Mouse (Mus musculus) hindbrain, embryonic 14.5 days (tissue): ENCODE results near the gene Triap1. TPM values are rescaled to one million over a fixed set of nuclear protein-coding genes. Genes with fewer than 3 reads are reported as not detected.

ENCODE experiments used
- ATAC-seq: fragments of 200-750 bp; cut with Nextera tagmentation; 2 replicates; pipeline ENCODE4 v1.8.0; 2017; ENCODE audit warnings: moderate number of reproducible peaks, mild to moderate bottlenecking, moderate TSS enrichment, moderate library complexity; ENCODE audit not compliant: low FRiP score
- DNase-seq: peaks from one replicate; pipeline ENCODE4 v3.0.0-alpha.2; 2015; ENCODE audit warnings: low spot score
- H3K27ac ChIP-seq: fragments of 300-500 bp; sonication (generic); 2 replicates; pipeline ENCODE4 v1.5.1; 2014; ENCODE audit warnings: mild to moderate bottlenecking, moderate library complexity
- H3K27me3 ChIP-seq: fragments of 300-500 bp; sonication (generic); 2 replicates; pipeline ENCODE4 v1.6.1; 2014; ENCODE audit warnings: mild to moderate bottlenecking, low read length, mixed read lengths; ENCODE audit not compliant: control insufficient read depth, insufficient read depth
- H3K36me3 ChIP-seq: fragments of 300-500 bp; sonication (generic); replicated peaks from 2 replicates; pipeline ENCODE4 v1.6.1; 2014; ENCODE audit not compliant: control insufficient read depth, insufficient read depth
- H3K4me1 ChIP-seq: fragments of 300-500 bp; sonication (generic); replicated peaks from 2 replicates; pipeline ENCODE4 v1.6.1; 2014; ENCODE audit warnings: antibody characterized with exemption, low read length, mixed read lengths; ENCODE audit not compliant: control insufficient read depth, insufficient read depth
- H3K4me2 ChIP-seq: fragments of 300-500 bp; sonication (generic); replicated peaks from 2 replicates; pipeline ENCODE4 v1.6.1; 2014; ENCODE audit warnings: mild to moderate bottlenecking, moderate library complexity
- H3K4me3 ChIP-seq: fragments of 300-500 bp; sonication (generic); replicated peaks from 2 replicates; pipeline ENCODE4 v1.5.1; 2014; ENCODE audit warnings: mild to moderate bottlenecking, low read length
- H3K9ac ChIP-seq: fragments of 300-500 bp; sonication (generic); 2 replicates; pipeline ENCODE4 v1.6.1; 2014
- H3K9me3 ChIP-seq: fragments of 300-500 bp; sonication (generic); 2 replicates; pipeline ENCODE4 v1.6.1; 2016; ENCODE audit warnings: low read length; ENCODE audit not compliant: control insufficient read depth
- WGBS: fragments of 180-500 bp; shearing (Covaris S2); extraction: QIAGEN DNeasy Blood & Tissue Kit; methylation state at CpG from one replicate; pipeline ENCODE4 v1.1.7; 2014; 5-methylcytosine and 5-hydroxymethylcytosine counted together
- polyA plus RNA-seq: library from polyadenylated mRNA; unstranded; fragments of >200 nt; fragmentation: Nextera tagmentation; extraction: Ambion mirVana; gene quantifications from 2 replicates; pipeline ENCODE4 v1.2.1, GENCODE M21; 2014

Gene Triap1
- polyA plus RNA-seq, 1 experiment from 2014 or later, result 50.1 TPM

DNA sequence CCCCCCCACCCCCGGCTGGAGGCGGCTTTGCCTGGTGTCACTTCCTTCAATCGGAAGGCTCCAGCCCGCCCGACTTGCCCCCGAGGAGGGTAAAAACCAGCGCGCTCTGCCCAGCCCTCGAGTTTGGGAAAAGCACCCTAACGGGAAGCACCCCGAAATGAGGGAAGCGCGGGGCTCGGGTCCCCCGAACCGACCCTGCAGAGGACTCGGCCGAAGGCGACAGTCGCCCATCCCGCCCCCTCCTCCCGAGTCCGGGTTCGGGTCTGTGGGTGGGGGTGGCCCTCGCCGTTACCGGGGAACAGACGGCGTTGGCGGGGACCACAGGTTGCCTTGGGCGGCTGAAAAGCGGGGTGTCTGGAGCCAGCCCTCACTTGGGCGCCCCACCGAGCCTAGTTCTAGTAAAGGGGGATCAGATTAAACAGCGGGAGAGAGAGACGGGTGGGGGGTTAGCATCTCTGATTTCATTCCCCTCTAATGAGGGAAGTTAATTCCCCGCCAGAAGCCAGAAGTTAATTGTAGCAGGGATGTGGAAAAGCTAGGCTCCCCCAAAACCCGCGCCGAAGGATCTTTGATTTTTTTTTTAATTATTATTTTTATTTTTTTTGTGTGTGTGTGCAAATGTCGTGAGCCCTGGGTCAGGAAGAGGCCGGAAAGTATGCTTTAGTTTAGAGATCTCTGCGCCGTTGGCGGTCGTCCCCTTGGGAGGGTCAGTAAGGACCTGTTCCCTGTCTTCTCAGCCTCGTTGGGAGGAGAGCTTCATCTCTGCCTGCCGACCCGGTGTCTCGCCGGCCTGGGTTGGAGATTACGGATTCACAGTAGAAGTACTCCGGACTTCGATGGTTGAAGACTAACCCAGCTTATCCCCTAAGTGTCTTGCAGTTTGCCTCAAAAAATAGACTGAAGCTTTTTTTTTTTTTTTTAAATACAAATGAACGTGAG lies 13.1 kb upstream of the Triap1 start:
- Histone ChIP-seq H3K9ac (peak overlapping the region; percentile 91), H3K4me3 (peak overlapping the region; percentile 94), H3K36me3 (peaks cover 35% of the 10 kb centered on the region), H3K9me3 (no peaks in the 10 kb centered on the region), H3K4me2 (peak overlapping the region; percentile 92), H3K4me1 (peaks cover 27% of the 10 kb centered on the region), H3K27me3 (no peaks in the 10 kb centered on the region), H3K27ac (peak overlapping the region; percentile 88)
- WGBS, result under 1% methylated on average over 53 of the region's 55 CpGs
- DNase-seq (no peak), ATAC-seq (peak; percentile 18; the same call in 1 of the 2 replicates)

DNA sequence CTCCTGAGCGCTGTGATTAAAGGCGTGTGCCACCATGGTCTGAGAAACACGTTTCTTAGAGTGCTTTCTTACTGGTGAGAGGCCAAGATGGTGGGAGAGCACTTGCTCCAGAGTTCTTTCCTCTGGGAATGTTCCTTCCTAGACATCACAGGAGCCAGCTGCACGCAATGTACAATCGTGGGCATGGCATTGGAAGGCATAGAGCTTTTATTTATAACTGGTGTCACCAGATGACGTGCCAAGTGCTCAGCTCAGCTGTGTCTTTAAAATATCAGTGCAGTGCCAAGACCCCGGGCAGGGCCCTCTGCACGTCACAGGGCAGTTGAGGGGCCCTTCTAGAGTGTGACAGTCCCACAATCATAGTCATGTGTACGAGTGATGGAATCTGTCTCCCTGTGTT lies 10.1 kb upstream of the Triap1 start:
- H3K4me1 ChIP-seq, result peaks cover 24% of the 10 kb centered on the region
- 88% methylated on average over 9 of the region's 9 CpGs for WGBS
- no peak overlapping the region for H3K4me2 ChIP-seq
- H3K4me3 ChIP-seq, result no peak overlapping the region
- DNase-seq (no peak), ATAC-seq (no peak)
- H3K9ac ChIP-seq, result no peak overlapping the region
- H3K36me3 ChIP-seq, result peaks cover 66% of the 10 kb centered on the region
- H3K27ac ChIP-seq, result no peak overlapping the region
- H3K9me3 ChIP-seq, result no peaks in the 10 kb centered on the region
- H3K27me3 ChIP-seq, result no peaks in the 10 kb centered on the region

DNA sequence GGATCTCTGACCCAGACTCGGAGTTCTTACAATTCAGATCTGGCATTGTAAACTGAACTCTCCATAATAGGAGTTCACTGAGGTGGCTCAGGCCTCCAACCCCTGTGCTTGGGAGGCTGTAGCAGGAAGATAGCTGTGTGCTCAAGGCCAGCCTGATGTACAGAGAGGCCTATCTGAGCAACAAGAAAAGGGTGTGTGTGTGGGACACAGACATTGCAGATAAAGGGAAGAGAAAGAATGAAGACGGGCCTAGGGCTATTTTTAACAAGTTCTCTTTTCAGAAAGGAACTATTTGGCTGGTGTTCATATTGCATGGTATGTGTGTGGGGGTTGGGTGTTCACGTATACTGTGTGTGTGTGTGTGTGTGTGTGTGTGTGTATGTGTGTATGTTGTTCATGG lies 7.4 kb upstream of the Triap1 start:
- Histone ChIP-seq H3K36me3 (peaks cover 66% of the 10 kb centered on the region), H3K27ac (no peak overlapping the region), H3K4me2 (no peak overlapping the region), H3K27me3 (no peaks in the 10 kb centered on the region), H3K4me3 (no peak overlapping the region), H3K9me3 (no peaks in the 10 kb centered on the region), H3K9ac (no peak overlapping the region), H3K4me1 (peaks cover 15% of the 10 kb centered on the region)
- WGBS, result 86% methylated on average over 3 of the region's 3 CpGs
- DNase-seq (no peak), ATAC-seq (no peak)

DNA sequence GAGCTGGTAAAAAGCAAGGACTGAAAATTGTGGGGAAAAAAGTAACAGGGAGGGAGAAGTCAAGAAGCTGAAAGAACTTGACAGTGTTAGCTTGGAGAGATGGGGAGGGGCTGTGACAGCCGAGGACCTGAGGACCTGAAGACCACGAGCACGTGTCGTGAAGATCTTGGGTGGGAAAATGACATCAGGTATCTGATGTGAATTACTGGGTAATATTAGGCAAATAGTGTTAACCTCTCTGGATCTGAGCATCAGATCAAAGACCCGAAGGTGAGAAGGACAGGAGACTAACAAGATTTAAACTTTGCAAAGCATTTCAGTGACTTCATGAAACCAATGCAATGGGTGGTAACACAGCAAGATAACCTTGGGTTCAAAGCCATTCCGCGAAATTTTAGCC lies 1.0 kb upstream of the Triap1 start:
- no peak for DNase-seq
- 31% methylated on average over 7 of the region's 7 CpGs for WGBS

DNA sequence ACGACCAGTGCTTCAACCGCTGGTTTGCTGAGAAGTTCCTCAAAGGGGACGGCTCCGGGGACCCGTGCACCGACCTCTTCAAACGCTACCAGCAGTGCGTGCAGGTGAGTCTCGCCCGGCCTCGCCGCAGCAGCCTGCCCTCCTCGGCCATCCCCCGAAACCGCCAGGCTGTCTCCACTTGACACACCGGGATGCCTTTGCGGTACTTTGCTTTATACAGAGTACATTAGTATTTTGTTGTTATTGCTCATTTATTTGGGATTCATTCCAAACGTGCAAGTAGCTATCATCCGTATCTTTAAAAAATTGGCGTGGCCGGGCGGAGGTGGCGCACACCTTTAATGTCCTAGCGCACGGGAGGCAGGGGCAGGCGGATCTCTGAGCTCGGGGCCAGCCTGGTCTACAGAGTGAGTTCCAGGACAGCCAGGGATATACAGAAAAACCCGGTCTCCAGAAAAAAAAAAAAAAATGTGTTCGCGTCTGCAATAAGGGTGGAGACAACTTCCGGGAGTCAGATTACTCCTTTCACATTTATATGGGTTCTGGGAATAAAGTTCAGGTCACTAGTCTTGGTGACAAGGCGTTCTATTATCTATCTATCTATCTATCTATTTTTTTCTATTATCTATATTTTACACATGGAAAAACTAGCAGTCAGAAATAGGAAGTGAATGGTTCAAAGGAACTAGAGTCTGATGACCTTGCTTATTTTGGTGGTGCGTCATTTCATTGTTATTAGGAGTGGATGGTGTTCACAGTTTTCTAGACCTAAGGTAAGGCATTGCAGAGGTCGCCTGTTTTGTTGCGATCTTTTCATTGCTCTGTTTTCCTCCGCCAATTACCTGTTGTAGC lies 515 bp downstream of the Triap1 start:
- Histone ChIP-seq H3K27me3 (no peaks in the 10 kb centered on the region), H3K9ac (peak overlapping the region; percentile 82), H3K4me3 (peak overlapping the region; percentile 62), H3K27ac (peak overlapping the region; percentile 90), H3K4me1 (peaks cover 18% of the 10 kb centered on the region), H3K4me2 (peak overlapping the region; percentile 62), H3K36me3 (peaks cover 45% of the 10 kb centered on the region), H3K9me3 (no peaks in the 10 kb centered on the region)
- DNase-seq (no peak), ATAC-seq (peak; percentile 61)
- 13% methylated on average over 36 of the region's 36 CpGs for WGBS

More for the DNA sequence above, 1.0 kb upstream of the Triap1 start:
- H3K36me3 ChIP-seq, result peaks cover 39% of the 10 kb centered on the region
- H3K4me2 ChIP-seq, result peak overlapping the region; percentile 62
- peak overlapping the region; percentile 82 for H3K9ac ChIP-seq
- ATAC-seq, result no peak
- H3K4me3 ChIP-seq, result peak overlapping the region; percentile 62
- peaks cover 18% of the 10 kb centered on the region for H3K4me1 ChIP-seq
- H3K27ac ChIP-seq, result no peak overlapping the region
- H3K9me3 ChIP-seq, result no peaks in the 10 kb centered on the region
- H3K27me3 ChIP-seq, result no peaks in the 10 kb centered on the region

DNA sequence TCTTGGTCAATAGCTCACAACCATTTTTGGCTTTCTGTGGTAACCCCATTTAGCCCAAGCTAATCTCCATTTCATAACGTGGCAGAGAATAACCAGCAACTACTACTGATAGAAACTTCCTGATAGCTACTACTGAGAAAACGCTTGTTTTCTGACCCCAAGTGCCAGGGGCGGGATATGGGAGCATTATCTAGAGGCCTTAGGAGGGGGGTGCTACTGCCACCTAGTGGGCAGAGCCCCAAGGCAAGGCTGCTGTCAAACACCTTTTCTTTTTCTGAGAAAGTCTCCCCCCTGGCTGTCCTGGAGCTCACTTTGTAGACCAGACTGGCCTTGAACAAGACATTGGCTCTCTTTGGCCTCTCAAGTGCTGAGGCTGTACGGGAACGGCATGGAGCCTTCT lies 6.5 kb downstream of the Triap1 start:
- H3K4me1 ChIP-seq, result peaks cover 18% of the 10 kb centered on the region
- peak overlapping the region; percentile 84 for H3K4me2 ChIP-seq
- ATAC-seq (no peak), DNase-seq (peak; percentile 82)
- no peaks in the 10 kb centered on the region for H3K9me3 ChIP-seq
- peak overlapping the region; percentile 73 for H3K4me3 ChIP-seq
- WGBS, result 4% methylated on average over 5 of the region's 5 CpGs
- peak overlapping the region; percentile 76; the same call in 1 of the 2 replicates for H3K9ac ChIP-seq
- no peak overlapping the region for H3K27ac ChIP-seq
- peaks cover 41% of the 10 kb centered on the region for H3K36me3 ChIP-seq
- no peaks in the 10 kb centered on the region for H3K27me3 ChIP-seq

DNA sequence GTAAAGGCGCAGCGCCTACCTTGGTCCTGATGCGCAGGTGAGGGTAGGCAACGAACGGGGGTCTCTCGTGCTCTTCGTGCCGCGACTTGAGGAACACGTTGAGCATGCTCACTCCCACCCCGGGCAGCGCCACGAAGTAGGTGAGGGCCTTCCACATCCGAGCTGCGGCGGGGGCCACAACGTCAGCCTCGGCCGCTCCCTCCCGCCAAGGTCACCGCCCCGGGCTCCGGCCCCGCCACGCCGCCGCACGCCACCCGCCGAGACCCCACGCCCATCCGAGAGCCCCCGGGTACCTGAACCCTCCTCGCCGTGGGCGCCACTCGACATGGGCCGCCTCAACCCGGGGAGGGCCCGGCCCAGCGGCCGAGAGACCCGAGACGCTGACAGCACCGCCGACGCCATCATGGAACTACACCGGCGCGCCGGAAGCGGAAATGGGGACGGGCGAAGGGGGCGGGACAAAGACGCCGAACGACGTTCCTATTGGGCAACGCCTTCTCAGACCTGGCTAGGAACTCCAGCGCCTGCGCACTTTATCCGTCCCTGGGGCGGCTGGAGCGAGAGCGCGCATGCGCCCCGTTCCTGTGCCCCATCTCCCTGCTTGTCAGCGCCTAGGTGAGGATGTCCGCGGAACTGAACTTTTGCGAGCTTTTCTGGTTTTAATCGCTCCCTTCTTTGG lies 7.7 kb downstream of the Triap1 start, which contains the start of gene Cox6a1:
Gene Cox6a1, minus strand, starts transcription at position 436 of the 679 bp plus-strand sequence.
- H3K9me3 ChIP-seq, result no peaks in the 10 kb centered on the region
- WGBS, result under 1% methylated on average over 71 of the region's 74 CpGs

DNA sequence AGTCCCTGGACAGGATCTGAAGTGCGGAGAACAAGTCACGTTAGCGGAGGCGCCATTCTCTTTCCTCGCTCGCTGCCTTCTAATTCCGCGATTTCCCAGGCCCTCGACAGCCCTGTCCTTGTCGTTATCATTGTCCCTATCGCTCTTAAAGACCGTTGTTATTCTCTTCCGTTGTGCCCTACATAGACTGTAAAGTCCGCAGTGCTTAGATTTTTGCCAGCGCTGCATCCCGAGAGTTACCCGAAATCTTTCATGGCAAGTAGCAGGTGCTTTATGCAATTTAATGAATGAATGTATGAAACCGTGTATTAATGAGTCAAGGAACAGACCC lies 8.2 kb downstream of the Triap1 start:
- H3K4me1 ChIP-seq, result peaks cover 18% of the 10 kb centered on the region
- peak; percentile 25; the same call in 1 of the 2 replicates for ATAC-seq
- no peak for DNase-seq
- H3K27ac ChIP-seq, result peak overlapping the region; percentile 82
- H3K4me3 ChIP-seq, result peak overlapping the region; percentile 73
- no peaks in the 10 kb centered on the region for H3K9me3 ChIP-seq
- H3K4me2 ChIP-seq, result peak overlapping the region; percentile 84
- WGBS, result 1% methylated on average over 18 of the region's 18 CpGs
- H3K9ac ChIP-seq, result peak overlapping the region; percentile 68
- H3K27me3 ChIP-seq, result no peaks in the 10 kb centered on the region
- H3K36me3 ChIP-seq, result peaks cover 25% of the 10 kb centered on the region

More for the DNA sequence above, 7.7 kb downstream of the Triap1 start, which contains the start of gene Cox6a1:
- peak within 1 kb of the TSS; percentile 76 for H3K9ac ChIP-seq
- H3K4me3 ChIP-seq, result peak within 1 kb of the TSS; percentile 73
- no peaks in the 10 kb centered on the region for H3K27me3 ChIP-seq
- H3K27ac ChIP-seq, result peak within 1 kb of the TSS; percentile 82
- ATAC-seq, result peak; percentile 94
- peaks cover 18% of the 10 kb centered on the region for H3K4me1 ChIP-seq
- peaks cover 30% of the 10 kb centered on the region for H3K36me3 ChIP-seq
- peak; percentile 100 for DNase-seq
- peak within 1 kb of the TSS; percentile 84 for H3K4me2 ChIP-seq
